Mouse (Mus musculus) retina, embryonic 14.5 days (tissue): ENCODE measurements around the gene Polk.

ENCODE experiments used
- DNase-seq: peaks from one replicate; pipeline ENCODE4 v3.0.0-alpha.2; 2015; ENCODE audit warnings: low spot score

Polk gene

GRCm38 (mm10) chr13:96528776-96529175 lies 13.6 kb downstream of the Polk start:
- no peak for DNase-seq

GRCm38 (mm10) chr13:96527856-96528255 lies 14.5 kb downstream of the Polk start:
- DNase-seq: no peak

GRCm38 (mm10) chr13:96527022-96527421 lies 15.4 kb downstream of the Polk start:
- no peak for DNase-seq

- no peak for DNase-seq
These were observed 21.1 kb downstream of the Polk start for GRCm38 (mm10) chr13:96521294-96521693.

- no peak for DNase-seq
These were observed 25.0 kb downstream of the Polk start for GRCm38 (mm10) chr13:96517335-96517734.

- DNase-seq: no peak
These were observed 26.1 kb downstream of the Polk start for GRCm38 (mm10) chr13:96516249-96516648.

GRCm38 (mm10) chr13:96514154-96514942 lies 28.0 kb downstream of the Polk start:
- DNase-seq: no peak

- DNase-seq: no peak
These were observed 30.5 kb downstream of the Polk start for GRCm38 (mm10) chr13:96511893-96512292.

GRCm38 (mm10) chr13:96511262-96511661 lies 31.1 kb downstream of the Polk start:
- DNase-seq: no peak

GRCm38 (mm10) chr13:96510635-96511034 lies 31.7 kb downstream of the Polk start:
- no peak for DNase-seq

- DNase-seq: no peak
These were observed 34.8 kb downstream of the Polk start for GRCm38 (mm10) chr13:96507541-96507940.

GRCm38 (mm10) chr13:96506313-96506712 lies 36.1 kb downstream of the Polk start:
- DNase-seq: no peak

- DNase-seq: no peak
These were observed 36.7 kb downstream of the Polk start for GRCm38 (mm10) chr13:96505661-96506060.

GRCm38 (mm10) chr13:96499891-96500290 lies 42.5 kb downstream of the Polk start:
- no peak for DNase-seq

- DNase-seq: no peak
These were observed 45.7 kb downstream of the Polk start for GRCm38 (mm10) chr13:96496630-96497029.

- no peak for DNase-seq
These were observed 51.9 kb downstream of the Polk start, which contains the start of gene Gm17622 for GRCm38 (mm10) chr13:96490433-96490832. Gm17622 (plus strand) TSS chr13:96490733.

GRCm38 (mm10) chr13:96487968-96488367 lies 54.4 kb downstream of the Polk start:
- no peak for DNase-seq

GRCm38 (mm10) chr13:96487230-96487629 lies 55.1 kb downstream of the Polk start:
- DNase-seq: no peak

- no peak for DNase-seq
These were observed 63.4 kb downstream of the Polk start for GRCm38 (mm10) chr13:96478991-96479390.

- no peak for DNase-seq
These were observed 65.2 kb downstream of the Polk start for GRCm38 (mm10) chr13:96477226-96477625.

- no peak for DNase-seq
These were observed 71.4 kb downstream of the Polk start, which contains the start of gene Ankdd1b for GRCm38 (mm10) chr13:96470957-96471356. Ankdd1b (minus strand) TSS chr13:96471198.

GRCm38 (mm10) chr13:96470556-96470955 lies 71.8 kb downstream of the Polk start:
- DNase-seq: no peak

GRCm38 (mm10) chr13:96468678-96469077 lies 73.7 kb downstream of the Polk start:
- DNase-seq: no peak

GRCm38 (mm10) chr13:96465315-96465714 lies 77.1 kb downstream of the Polk start:
- peak; percentile 2 for DNase-seq
